Mouse (Mus musculus) hindbrain, embryonic 10.5 days (tissue): ENCODE results near the gene Arnt. TPM values are rescaled to one million over a fixed set of nuclear protein-coding genes. Genes with fewer than 3 reads are reported as not detected.

Experiments
- DNase-seq: peaks from one replicate; pipeline ENCODE4 v3.0.0-alpha.2; 2017; ENCODE audit warnings: low spot score
- H3K27ac ChIP-seq: fragments of 300-500 bp; sonication (generic); 2 replicates; pipeline ENCODE4 v1.5.1; 2016; ENCODE audit warnings: mild to moderate bottlenecking, moderate library complexity
- H3K27me3 ChIP-seq: fragments of 300-500 bp; sonication (generic); 2 replicates; pipeline ENCODE4 v1.6.1; 2016; ENCODE audit warnings: mild to moderate bottlenecking; ENCODE audit not compliant: poor library complexity, insufficient read depth, severe bottlenecking
- H3K36me3 ChIP-seq: fragments of 300-500 bp; sonication (generic); 2 replicates; pipeline ENCODE4 v1.6.1; 2016; ENCODE audit warnings: mild to moderate bottlenecking, moderate library complexity
- H3K4me1 ChIP-seq: fragments of 300-500 bp; sonication (generic); replicated peaks from 2 replicates; pipeline ENCODE4 v1.6.1; 2016; ENCODE audit warnings: mild to moderate bottlenecking
- H3K4me3 ChIP-seq: fragments of 300-500 bp; sonication (generic); 2 replicates; pipeline ENCODE4 v1.5.1; 2016; ENCODE audit warnings: mild to moderate bottlenecking, moderate library complexity
- H3K9me3 ChIP-seq: fragments of 300-500 bp; sonication (generic); 2 replicates; pipeline ENCODE4 v1.6.1; 2016; ENCODE audit warnings: mild to moderate bottlenecking, moderate library complexity
- WGBS: fragments of 180-500 bp; shearing (Covaris S2); methylation state at CpG from one replicate; pipeline ENCODE4 v1.1.7; 2016; 5-methylcytosine and 5-hydroxymethylcytosine counted together
- polyA plus RNA-seq: library from polyadenylated mRNA; unstranded; fragments of >200 nt; fragmentation: Nextera tagmentation; extraction: Ambion mirVana; gene quantifications from 2 replicates; pipeline ENCODE4 v1.2.1, GENCODE M21; 2016

Arnt gene
- polyA plus RNA-seq, 1 experiment from 2014 or later = 30.6 TPM

DNA sequence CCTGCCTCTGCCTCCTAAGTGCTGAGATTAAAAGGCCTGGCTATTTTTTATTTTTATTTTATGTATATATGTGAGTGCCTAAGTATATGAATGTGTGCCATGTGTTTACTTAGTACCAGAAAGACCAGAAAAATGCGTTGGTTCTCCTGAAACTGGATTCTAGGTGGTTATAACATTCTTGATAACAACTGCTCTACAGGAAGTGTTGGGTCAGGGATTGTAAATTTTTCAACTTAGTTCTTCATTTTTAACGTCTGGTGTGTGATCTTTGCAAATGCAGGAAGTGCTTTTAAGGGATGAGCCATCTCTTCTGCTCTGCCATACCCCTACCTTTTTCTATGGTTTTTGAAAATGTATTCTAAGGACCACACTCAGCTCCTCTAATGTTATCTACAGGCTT, 52.2 kb downstream of the Arnt start:
- H3K4me1 ChIP-seq = no peaks in the 10 kb centered on the region
- H3K36me3 ChIP-seq = peaks cover 83% of the 10 kb centered on the region
- H3K4me3 ChIP-seq = no peak overlapping the region
- DNase-seq = no peak
- 87% methylated on average over 2 of the region's 2 CpGs for WGBS
- no peaks in the 10 kb centered on the region for H3K27me3 ChIP-seq
- no peaks in the 10 kb centered on the region for H3K9me3 ChIP-seq
- no peak overlapping the region for H3K27ac ChIP-seq

DNA sequence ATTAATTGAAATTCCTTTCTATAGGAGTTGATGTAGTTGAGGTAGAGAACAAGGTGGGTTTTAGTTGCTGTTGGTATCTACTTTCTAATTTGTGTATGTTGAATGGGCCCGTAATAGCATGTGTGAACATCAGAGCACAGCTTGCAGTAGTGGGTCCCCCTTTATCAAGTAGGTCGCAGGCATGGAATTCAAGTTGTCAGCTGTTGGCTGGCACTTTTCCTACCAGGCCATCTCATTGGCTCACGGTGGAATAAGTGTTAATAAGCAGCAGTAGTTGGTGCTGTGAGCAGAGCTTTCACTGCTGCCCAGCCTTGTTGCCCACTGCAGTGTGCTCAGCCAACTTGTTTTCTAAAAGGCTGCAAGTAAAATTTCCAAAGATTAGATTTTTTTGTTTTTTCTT, 54.5 kb downstream of the Arnt start:
- Histone ChIP-seq H3K4me3 (no peak overlapping the region), H3K9me3 (no peaks in the 10 kb centered on the region), H3K27me3 (no peaks in the 10 kb centered on the region), H3K27ac (no peak overlapping the region), H3K4me1 (no peaks in the 10 kb centered on the region), H3K36me3 (peaks cover 91% of the 10 kb centered on the region)
- DNase-seq = no peak
- WGBS = 93% methylated on average over 3 of the region's 3 CpGs

DNA sequence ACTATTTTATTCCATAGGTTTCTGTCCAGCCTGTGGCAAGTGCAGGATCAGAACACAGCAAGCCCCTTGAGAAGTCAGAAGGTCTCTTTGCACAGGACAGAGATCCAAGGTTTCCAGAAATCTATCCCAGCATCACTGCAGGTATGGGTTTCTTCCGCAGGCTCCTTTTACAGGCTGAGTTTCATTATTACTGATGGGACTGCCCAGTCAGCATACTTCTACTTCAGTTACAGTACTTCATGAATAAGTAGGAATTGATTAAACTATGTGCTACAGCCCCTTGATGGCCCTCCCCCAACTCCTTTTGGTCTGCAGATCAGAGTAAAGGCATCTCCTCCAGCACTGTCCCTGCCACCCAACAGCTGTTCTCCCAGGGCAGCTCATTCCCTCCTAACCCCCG, 56.0 kb downstream of the Arnt start:
- H3K36me3 ChIP-seq = peaks cover 96% of the 10 kb centered on the region
- DNase-seq = no peak
- WGBS = 98% methylated on average over 2 of the region's 2 CpGs

DNA sequence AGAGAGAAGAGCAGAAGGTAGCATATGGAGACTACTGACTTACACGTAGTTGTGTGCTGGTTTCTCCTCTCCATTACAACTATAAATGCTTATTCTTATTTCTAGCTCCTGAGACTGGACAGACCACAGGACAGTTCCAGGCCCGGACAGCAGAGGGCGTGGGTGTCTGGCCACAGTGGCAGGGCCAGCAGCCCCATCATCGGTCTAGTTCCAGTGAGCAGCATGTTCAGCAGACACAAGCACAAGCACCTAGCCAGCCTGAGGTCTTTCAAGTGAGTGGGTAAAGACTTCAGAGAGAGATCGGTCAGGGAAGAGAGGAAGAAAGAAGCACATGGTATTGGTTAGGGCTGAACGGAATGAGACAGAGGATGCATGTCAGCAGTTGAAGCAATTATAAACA, 60.2 kb downstream of the Arnt start:
- no peaks in the 10 kb centered on the region for H3K9me3 ChIP-seq
- H3K27me3 ChIP-seq = no peaks in the 10 kb centered on the region
- no peak overlapping the region for H3K27ac ChIP-seq
- WGBS = 60% methylated on average over 6 of the region's 6 CpGs
- DNase-seq = peak; percentile 57
- no peaks in the 10 kb centered on the region for H3K4me1 ChIP-seq
- H3K4me3 ChIP-seq = no peak overlapping the region
- peaks cover 72% of the 10 kb centered on the region for H3K36me3 ChIP-seq

More for the DNA sequence above, 56.0 kb downstream of the Arnt start:
- H3K4me1 ChIP-seq = no peaks in the 10 kb centered on the region
- no peak overlapping the region for H3K27ac ChIP-seq
- H3K4me3 ChIP-seq = no peak overlapping the region
- H3K27me3 ChIP-seq = no peaks in the 10 kb centered on the region
- no peaks in the 10 kb centered on the region for H3K9me3 ChIP-seq

- Histone ChIP-seq H3K4me1 (peaks cover 10% of the 10 kb centered on the region), H3K4me3 (no peak overlapping the region), H3K27me3 (no peaks in the 10 kb centered on the region), H3K27ac (no peak overlapping the region), H3K9me3 (no peaks in the 10 kb centered on the region), H3K36me3 (peaks cover 36% of the 10 kb centered on the region)
- DNase-seq = no peak
- 87% methylated on average over 2 of the region's 2 CpGs for WGBS
These were observed 64.0 kb downstream of the Arnt start for GRCm38 (mm10) chr3:95498229-95498628.

GRCm38 (mm10) chr3:95499024-95499423, 64.8 kb downstream of the Arnt start, which contains the start of gene Ctsk:
Gene Ctsk (plus strand): TSS chr3:95499256.
- H3K9me3 ChIP-seq = no peaks in the 10 kb centered on the region
- H3K27me3 ChIP-seq = no peaks in the 10 kb centered on the region
- no peak within 1 kb of the TSS for H3K4me3 ChIP-seq
- H3K27ac ChIP-seq = no peak within 1 kb of the TSS
- 83% methylated on average over 7 of the region's 7 CpGs for WGBS
- peaks cover 10% of the 10 kb centered on the region for H3K4me1 ChIP-seq
- no peak for DNase-seq
- H3K36me3 ChIP-seq = peaks cover 28% of the 10 kb centered on the region

- peaks cover 22% of the 10 kb centered on the region for H3K36me3 ChIP-seq
- peaks cover 10% of the 10 kb centered on the region for H3K4me1 ChIP-seq
- no peaks in the 10 kb centered on the region for H3K9me3 ChIP-seq
- H3K27me3 ChIP-seq = no peaks in the 10 kb centered on the region
- H3K4me3 ChIP-seq = no peak overlapping the region
- DNase-seq = no peak
- WGBS = 60% methylated on average over 10 of the region's 10 CpGs
- no peak overlapping the region for H3K27ac ChIP-seq
These were observed 65.4 kb downstream of the Arnt start for GRCm38 (mm10) chr3:95499496-95500140.

- DNase-seq = peak; percentile 14
- peak overlapping the region; percentile 71 for H3K27ac ChIP-seq
These were observed 68.1 kb downstream of the Arnt start for GRCm38 (mm10) chr3:95502312-95502711.

DNA sequence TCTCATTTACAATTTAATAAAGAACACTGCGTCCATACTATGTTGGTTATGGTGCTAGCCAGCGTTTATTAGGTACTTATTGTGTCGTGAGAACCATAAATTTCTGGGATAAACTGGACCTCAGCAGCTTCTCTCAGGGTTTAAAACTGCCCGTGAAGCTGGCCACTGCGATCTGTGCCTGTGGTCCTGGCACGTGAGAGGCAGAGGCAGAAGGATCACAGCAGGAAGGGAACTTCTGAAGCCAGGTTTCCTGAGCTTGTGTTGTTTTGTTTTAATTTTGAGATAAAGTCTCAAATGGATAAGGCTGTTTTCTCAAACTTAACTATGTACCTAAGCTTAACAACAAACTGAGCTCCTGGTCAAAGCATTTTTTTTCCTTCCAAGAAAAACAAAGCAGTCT, 75.2 kb downstream of the Arnt start:
- H3K4me1 ChIP-seq = 0 out of 2 replicates have a peak, but pooled peaks cover 2% of the 10 kb centered on the region
- H3K27ac ChIP-seq = no peak overlapping the region
- H3K9me3 ChIP-seq = no peaks in the 10 kb centered on the region
- WGBS = 78% methylated on average over 6 of the region's 6 CpGs
- no peak for DNase-seq
- peaks cover 11% of the 10 kb centered on the region; the same call in 1 of the 2 replicates for H3K36me3 ChIP-seq
- no peak overlapping the region for H3K4me3 ChIP-seq
- no peaks in the 10 kb centered on the region for H3K27me3 ChIP-seq

More at GRCm38 (mm10) chr3:95502312-95502711, 68.1 kb downstream of the Arnt start:
- Histone ChIP-seq H3K4me1 (peaks cover 10% of the 10 kb centered on the region), H3K9me3 (no peaks in the 10 kb centered on the region), H3K36me3 (peaks cover 7% of the 10 kb centered on the region; the same call in 1 of the 2 replicates), H3K27me3 (no peaks in the 10 kb centered on the region), H3K4me3 (peak overlapping the region; percentile 9; the same call in 1 of the 2 replicates)
- WGBS = 46% methylated on average over 2 of the region's 2 CpGs

- Histone ChIP-seq H3K36me3 (peaks cover 6% of the 10 kb centered on the region; the same call in 1 of the 2 replicates), H3K27ac (no peak overlapping the region), H3K4me3 (no peak overlapping the region), H3K27me3 (no peaks in the 10 kb centered on the region), H3K4me1 (0 out of 2 replicates have a peak, but pooled peaks cover 2% of the 10 kb centered on the region), H3K9me3 (no peaks in the 10 kb centered on the region)
- WGBS = 60% methylated on average over 9 of the region's 9 CpGs
- no peak for DNase-seq
These were observed 77.5 kb downstream of the Arnt start for GRCm38 (mm10) chr3:95511611-95512180.

DNA sequence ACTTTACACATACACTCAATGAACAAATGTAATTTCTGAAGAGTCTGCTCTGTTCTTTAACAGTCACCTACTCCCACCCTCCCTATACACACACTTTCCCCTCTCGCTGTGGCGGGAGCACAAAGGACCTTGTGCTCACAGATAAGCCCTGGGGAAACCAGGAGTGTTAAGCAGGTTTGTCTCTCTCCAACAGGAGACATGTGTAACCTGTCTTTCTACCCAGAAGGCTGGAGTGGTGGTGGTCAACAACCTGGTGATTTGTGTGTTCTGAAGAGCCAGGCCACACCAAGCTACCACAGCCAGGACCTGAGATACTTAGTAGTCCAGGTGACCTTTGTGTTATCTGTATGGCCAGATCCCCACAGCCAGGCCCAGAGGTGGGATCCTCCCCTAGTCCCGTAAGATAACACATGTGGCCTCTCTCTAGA, 82.4 kb downstream of the Arnt start:
- WGBS = 93% methylated on average over 3 of the region's 3 CpGs
- no peaks in the 10 kb centered on the region for H3K9me3 ChIP-seq
- DNase-seq = no peak
- 0 out of 2 replicates have a peak, but pooled peaks cover 2% of the 10 kb centered on the region for H3K4me1 ChIP-seq
- H3K4me3 ChIP-seq = no peak overlapping the region
- no peaks in the 10 kb centered on the region for H3K36me3 ChIP-seq
- 0 out of 2 replicates have a peak overlapping the region, but pooled peaks have one; percentile 46 for H3K27ac ChIP-seq
- H3K27me3 ChIP-seq = no peaks in the 10 kb centered on the region

- H3K9me3 ChIP-seq = no peaks in the 10 kb centered on the region
- no peaks in the 10 kb centered on the region for H3K4me1 ChIP-seq
- WGBS = 35% methylated on average over 10 of the region's 10 CpGs
- H3K4me3 ChIP-seq = no peak overlapping the region
- H3K27me3 ChIP-seq = no peaks in the 10 kb centered on the region
- peak; percentile 68 for DNase-seq
- no peak overlapping the region for H3K27ac ChIP-seq
- H3K36me3 ChIP-seq = no peaks in the 10 kb centered on the region
These were observed 83.3 kb downstream of the Arnt start for GRCm38 (mm10) chr3:95517493-95517898.

DNA sequence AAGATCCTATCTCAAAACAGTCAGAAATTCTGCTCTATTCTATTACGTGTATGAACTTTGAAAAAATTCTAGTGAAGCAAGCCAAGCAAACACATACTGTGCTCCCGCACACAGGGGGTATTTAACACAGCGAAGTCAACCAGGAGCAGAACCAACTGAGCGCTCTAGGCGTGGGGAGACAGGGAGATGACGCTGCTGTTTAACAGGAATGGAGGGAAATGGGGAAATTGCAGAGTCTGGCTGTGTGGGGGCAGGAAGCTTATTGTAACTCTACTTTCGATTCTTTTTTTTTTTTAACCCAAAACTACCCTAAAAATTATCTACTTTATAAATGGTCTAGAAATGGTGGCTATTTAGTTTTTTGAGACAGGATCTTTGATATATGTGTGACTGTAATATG, 84.7 kb downstream of the Arnt start:
- 84% methylated on average over 7 of the region's 7 CpGs for WGBS
- no peak overlapping the region for H3K27ac ChIP-seq

More for the DNA sequence above, 84.7 kb downstream of the Arnt start:
- DNase-seq = no peak
- H3K4me1 ChIP-seq = no peaks in the 10 kb centered on the region
- no peaks in the 10 kb centered on the region for H3K36me3 ChIP-seq
- no peak overlapping the region for H3K4me3 ChIP-seq
- no peaks in the 10 kb centered on the region for H3K27me3 ChIP-seq
- no peaks in the 10 kb centered on the region for H3K9me3 ChIP-seq
